Mouse (Mus musculus) heart, postnatal 0 days (tissue): ENCODE results near the gene Erc1.

Experiments
- CTCF ChIP-seq: IDR thresholded peaks from 2 replicates; pipeline ENCODE4 v1.5.1; 2016; ENCODE audit warnings: antibody characterized with exemption, control low read depth, low read depth
- EP300 ChIP-seq: IDR thresholded peaks from 2 replicates; pipeline ENCODE4 v1.6.1; 2016; ENCODE audit warnings: antibody characterized with exemption, low read depth

DNA sequence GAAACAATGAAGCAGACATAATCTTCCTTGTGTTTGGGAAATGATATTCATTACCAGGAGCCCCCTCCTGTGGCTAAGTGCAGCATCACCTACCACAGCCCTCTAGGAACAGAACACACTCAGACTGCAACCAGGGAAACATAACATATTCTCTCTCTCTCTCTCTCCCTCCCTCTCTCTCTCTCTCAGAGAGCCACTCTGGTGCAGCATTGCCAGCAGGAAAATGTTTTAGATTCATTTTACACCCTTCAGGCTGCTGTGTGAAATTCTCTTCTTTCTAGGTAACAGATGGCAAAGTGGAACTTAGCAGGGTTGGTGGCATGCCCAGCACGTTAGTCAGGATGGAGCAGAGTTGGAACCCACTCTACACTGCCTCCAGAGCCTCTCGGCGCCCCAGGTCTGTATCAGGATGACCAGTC is 326.5 kb downstream of the Erc1 start:
- TF ChIP-seq EP300 = no peak
- TF ChIP-seq CTCF = peak; percentile 51
